19 mouse cellular contexts compared by ENCODE assay signal in genomic region chr2:84711898-84712297, GRCm38 (mm10). TPM values are rescaled to one million over a fixed set of nuclear protein-coding genes. Genes with fewer than 3 reads are reported as not detected.
"Had no signal": no experiment of that assay in that cellular context is flagged by ENCODE, and none has a peak within 500 bp of the region (broad histone marks: within the 10 kb centered on the region; RNA-seq: fewer than 3 reads in every experiment).

No protein-coding gene starts in this region.

- H3K9me3 ChIP-seq: lung, embryonic 15.5 days; megakaryocyte, embryonic 14.5 days; midbrain, embryonic 13.5 days; midbrain, embryonic 15.5 days; neural tube, embryonic 12.5 days; stomach, embryonic 15.5 days had no signal

- H3K4me2 ChIP-seq: lung, embryonic 15.5 days; midbrain, embryonic 11.5 days; midbrain, embryonic 13.5 days; midbrain, embryonic 15.5 days; neural tube, embryonic 12.5 days; stomach, embryonic 15.5 days had no signal

- ATAC-seq: lung, postnatal 0 days; midbrain, embryonic 13.5 days; midbrain, embryonic 15.5 days had no signal

- H3K27ac ChIP-seq: lung, embryonic 15.5 days; macrophage; midbrain, embryonic 13.5 days; midbrain, embryonic 15.5 days; neural tube, embryonic 12.5 days; stomach, embryonic 15.5 days; stomach, postnatal 0 days had no signal

- H3K4me3 ChIP-seq: lung, embryonic 15.5 days; megakaryocyte, embryonic 14.5 days; midbrain, embryonic 13.5 days; midbrain, embryonic 15.5 days; neural tube, embryonic 12.5 days; stomach, embryonic 15.5 days had no signal

- H3K27me3 ChIP-seq: lung, embryonic 15.5 days; megakaryocyte, embryonic 14.5 days; midbrain, embryonic 13.5 days; midbrain, embryonic 15.5 days; neural tube, embryonic 12.5 days; stomach, embryonic 15.5 days had no signal

- DNase-seq: lung, adult 2 months; lung, postnatal 14 days; lung, postnatal 36 days; right cerebral cortex, postnatal 14 days; thymus, adult 2 months; thymus, postnatal 25 days; thymus, postnatal 4 days had no signal

- H3K9ac ChIP-seq: lung, embryonic 15.5 days; midbrain, embryonic 13.5 days; midbrain, embryonic 15.5 days; neural tube, embryonic 12.5 days; stomach, embryonic 15.5 days had no signal

RNA-seq across cellular contexts. Expression of gene Ypel4, which starts 22.0 kb away (rescaled TPM):
- total RNA-seq: monocyte, adult 5-6 weeks had no signal
- polyA plus RNA-seq: macrophage had no signal

RNA-seq across cellular contexts. Expression of gene Gm19426, which starts 31.6 kb away (rescaled TPM):
- total RNA-seq: monocyte, adult 5-6 weeks; neutrophil, adult 5-6 weeks had no signal
- polyA plus RNA-seq: macrophage had no signal
